Mouse (Mus musculus) ovary, postnatal 36 days (tissue): ENCODE data around the gene Sardh.

Experiments used
- DNase-seq: peaks from one replicate; pipeline ENCODE4 v3.0.0; 2022; ENCODE audit warnings: low spot score, mixed read lengths

Sardh gene

GRCm38 (mm10) chr2:27166999-27167398 is 81.1 kb downstream of the Sardh start:
- no peak for DNase-seq

GRCm38 (mm10) chr2:27166074-27166473 is 82.1 kb downstream of the Sardh start:
- no peak for DNase-seq

- no peak for DNase-seq
Measured at GRCm38 (mm10) chr2:27164796-27165590, 83.1 kb downstream of the Sardh start, which contains the start of gene Dbh. Gene Dbh, plus strand, starts transcription at chr2:27165233.

- no peak for DNase-seq
Measured at GRCm38 (mm10) chr2:27163851-27164250, 84.3 kb downstream of the Sardh start.

GRCm38 (mm10) chr2:27162656-27163055 is 85.5 kb downstream of the Sardh start:
- no peak for DNase-seq

- no peak for DNase-seq
Measured at GRCm38 (mm10) chr2:27161526-27161925, 86.6 kb downstream of the Sardh start.

GRCm38 (mm10) chr2:27156596-27156995 is 91.5 kb downstream of the Sardh start:
- no peak for DNase-seq

- no peak for DNase-seq
Measured at GRCm38 (mm10) chr2:27154466-27155185, 93.5 kb downstream of the Sardh start.

GRCm38 (mm10) chr2:27149457-27149856 is 98.7 kb downstream of the Sardh start:
- DNase-seq: no peak

- DNase-seq: no peak
Measured at GRCm38 (mm10) chr2:27146840-27147239, 101.3 kb downstream of the Sardh start.

GRCm38 (mm10) chr2:27144957-27145356 is 103.2 kb downstream of the Sardh start:
- DNase-seq: no peak

GRCm38 (mm10) chr2:27141950-27142693 is 106.0 kb downstream of the Sardh start, which contains the start of gene Fam163b:
Gene Fam163b, minus strand, starts transcription at chr2:27142491.
- DNase-seq: peak; percentile 58
